Comparison of ENCODE assay signal across 10 mouse cellular contexts in genomic region chr11:77494782-77495181, GRCm38 (mm10). TPM values are rescaled to one million over a fixed set of nuclear protein-coding genes. Genes with fewer than 3 reads are reported as not detected.
DNase-seq lines count a peak whose midpoint lies in the region; ATAC-seq lines count a peak whose summit lies in the region.
"Had no signal": no experiment of that assay in that cellular context is flagged by ENCODE, and none has a peak within 500 bp of the region (broad histone marks: within the 10 kb centered on the region; RNA-seq: fewer than 3 reads in every experiment).

No protein-coding gene starts in this region.

- no peaks in the 10 kb centered on the region for H3K27me3 ChIP-seq in heart, embryonic 15.5 days
- H3K27me3 ChIP-seq in embryonic facial prominence, embryonic 10.5 days (replicated peaks; ENCODE audit: low read depth, poor library complexity, severe bottlenecking) = no peaks in the 10 kb centered on the region
- no peaks in the 10 kb centered on the region for H3K27me3 ChIP-seq in hindbrain, embryonic 13.5 days
- H3K27me3 ChIP-seq in midbrain, embryonic 13.5 days = no peaks in the 10 kb centered on the region

- peak overlapping the region; percentile 91 for H3K4me3 ChIP-seq in heart, embryonic 15.5 days
- H3K4me3 ChIP-seq in embryonic facial prominence, embryonic 10.5 days = peak overlapping the region; percentile 85
- H3K4me3 ChIP-seq in hindbrain, embryonic 13.5 days = peak overlapping the region; percentile 96
- peak overlapping the region; percentile 97 for H3K4me3 ChIP-seq in midbrain, embryonic 13.5 days (replicated peaks)

- 65% methylated on average over 6 of the region's 6 CpGs for WGBS in heart, embryonic 15.5 days
- WGBS in embryonic facial prominence, embryonic 10.5 days = 73% methylated on average over 6 of the region's 6 CpGs
- 77% methylated on average over 6 of the region's 6 CpGs for WGBS in hindbrain, embryonic 13.5 days
- 70% methylated on average over 6 of the region's 6 CpGs for WGBS in midbrain, embryonic 13.5 days

- ATAC-seq in heart, embryonic 15.5 days (replicated peaks; ENCODE audit: insufficient number of reproducible peaks, insufficient read depth, low FRiP score, low read depth) = no peak
- no peak for ATAC-seq in hindbrain, embryonic 13.5 days (ENCODE audit: low FRiP score)
- no peak for ATAC-seq in midbrain, embryonic 13.5 days

- peaks cover 78% of the 10 kb centered on the region for H3K4me1 ChIP-seq in heart, embryonic 15.5 days (replicated peaks)
- peaks cover 94% of the 10 kb centered on the region for H3K4me1 ChIP-seq in embryonic facial prominence, embryonic 10.5 days
- peaks cover 88% of the 10 kb centered on the region for H3K4me1 ChIP-seq in hindbrain, embryonic 13.5 days (replicated peaks)
- peaks cover 78% of the 10 kb centered on the region for H3K4me1 ChIP-seq in midbrain, embryonic 13.5 days (replicated peaks)

- peaks cover 6% of the 10 kb centered on the region; the same call in 1 of the 2 replicates for H3K36me3 ChIP-seq in heart, embryonic 15.5 days
- peaks cover 30% of the 10 kb centered on the region for H3K36me3 ChIP-seq in embryonic facial prominence, embryonic 10.5 days (replicated peaks)
- peaks cover 10% of the 10 kb centered on the region for H3K36me3 ChIP-seq in hindbrain, embryonic 13.5 days
- H3K36me3 ChIP-seq in midbrain, embryonic 13.5 days = peaks cover 14% of the 10 kb centered on the region

- no peak for DNase-seq in heart, postnatal 36 days
- no peak for DNase-seq in embryonic facial prominence, embryonic 10.5 days (ENCODE audit: low spot score)
- no peak for DNase-seq in cerebellum, adult 9-11 months
- DNase-seq in cerebellum, postnatal 4 days (ENCODE audit: low spot score in 2 of 2) = no peak
- no peak for DNase-seq in spleen, adult 12 weeks (ENCODE audit: low spot score)
- DNase-seq: cerebellum, postnatal 25 days had no signal

- intact Hi-C loops in heart, postnatal 36 days (cut with DNase I) = no loop called here

- no peaks in the 10 kb centered on the region for H3K9me3 ChIP-seq in heart, embryonic 15.5 days (replicated peaks)
- no peaks in the 10 kb centered on the region for H3K9me3 ChIP-seq in embryonic facial prominence, embryonic 10.5 days
- H3K9me3 ChIP-seq in hindbrain, embryonic 13.5 days = no peaks in the 10 kb centered on the region
- no peaks in the 10 kb centered on the region for H3K9me3 ChIP-seq in midbrain, embryonic 13.5 days

- no peak overlapping the region for H3K27ac ChIP-seq in heart, embryonic 15.5 days
- H3K27ac ChIP-seq in embryonic facial prominence, embryonic 10.5 days (replicated peaks) = peak overlapping the region; percentile 90; the same call in 1 of the 2 replicates
- 0 out of 2 replicates have a peak overlapping the region, but pooled peaks have one; percentile 95 for H3K27ac ChIP-seq in hindbrain, embryonic 13.5 days
- 0 out of 2 replicates have a peak overlapping the region, but pooled peaks have one; percentile 89 for H3K27ac ChIP-seq in midbrain, embryonic 13.5 days

- H3K9ac ChIP-seq in heart, embryonic 15.5 days = 0 out of 2 replicates have a peak overlapping the region, but pooled peaks have one; percentile 93
- H3K9ac ChIP-seq in hindbrain, embryonic 13.5 days = peak overlapping the region; percentile 98
- H3K9ac ChIP-seq in midbrain, embryonic 13.5 days (replicated peaks) = peak overlapping the region; percentile 97

- peak overlapping the region; percentile 93 for H3K4me2 ChIP-seq in heart, embryonic 15.5 days
- peak overlapping the region; percentile 96 for H3K4me2 ChIP-seq in hindbrain, embryonic 13.5 days
- peak overlapping the region; percentile 98 for H3K4me2 ChIP-seq in midbrain, embryonic 13.5 days (replicated peaks)

RNA-seq across cellular contexts. Expression of gene Git1, which starts 1.4 kb away (rescaled TPM):
- polyA plus RNA-seq in heart, embryonic 15.5 days (2015; fragmentation: Nextera tagmentation; extraction: Ambion mirVana) = 6.8 and 10.0 TPM in 2 replicates
- total RNA-seq in heart, postnatal 36 days (2021) = 10 to 100 TPM; 55.2 to 57.1 TPM
- polyA plus RNA-seq in embryonic facial prominence, embryonic 10.5 days (2016; fragmentation: Nextera tagmentation; extraction: Ambion mirVana) = 13.0 and 13.2 TPM in 2 replicates
- polyA plus RNA-seq in hindbrain, embryonic 13.5 days (2015; fragmentation: Nextera tagmentation; extraction: Ambion mirVana) = 14.3 and 15.1 TPM in 2 replicates
- 13.6 and 14.9 TPM in 2 replicates for polyA plus RNA-seq in midbrain, embryonic 13.5 days (2015; fragmentation: Nextera tagmentation; extraction: Ambion mirVana)

RNA-seq across cellular contexts. Expression of gene Ankrd13b, which starts 5.3 kb away (rescaled TPM):
- polyA plus RNA-seq in heart, embryonic 15.5 days (2015; fragmentation: Nextera tagmentation; extraction: Ambion mirVana) = 3.2 and 4.9 TPM in 2 replicates
- total RNA-seq in heart, postnatal 36 days (2021) = 10 to 100 TPM in 1 of 2 experiments, 1 to 10 TPM in 1; 9.8 to 10.4 TPM
- 11.8 and 13.1 TPM in 2 replicates for polyA plus RNA-seq in embryonic facial prominence, embryonic 10.5 days (2016; fragmentation: Nextera tagmentation; extraction: Ambion mirVana)
- 29.4 and 31.0 TPM in 2 replicates for polyA plus RNA-seq in hindbrain, embryonic 13.5 days (2015; fragmentation: Nextera tagmentation; extraction: Ambion mirVana)
- 20.8 and 27.6 TPM in 2 replicates for polyA plus RNA-seq in midbrain, embryonic 13.5 days (2015; fragmentation: Nextera tagmentation; extraction: Ambion mirVana)

RNA-seq across cellular contexts. Expression of gene Abhd15, which starts 20.1 kb away (rescaled TPM):
- polyA plus RNA-seq in heart, embryonic 15.5 days (2015; fragmentation: Nextera tagmentation; extraction: Ambion mirVana) = 2.2 and 4.5 TPM in 2 replicates
- 1 to 10 TPM; 2.3 to 3.1 TPM for total RNA-seq in heart, postnatal 36 days (2021)
- 5.8 and 6.8 TPM in 2 replicates for polyA plus RNA-seq in embryonic facial prominence, embryonic 10.5 days (2016; fragmentation: Nextera tagmentation; extraction: Ambion mirVana)
- 1.9 and 3.3 TPM in 2 replicates for polyA plus RNA-seq in hindbrain, embryonic 13.5 days (2015; fragmentation: Nextera tagmentation; extraction: Ambion mirVana)
- 2.4 and 2.6 TPM in 2 replicates for polyA plus RNA-seq in midbrain, embryonic 13.5 days (2015; fragmentation: Nextera tagmentation; extraction: Ambion mirVana)

RNA-seq across cellular contexts. Expression of gene Trp53i13, which starts 21.0 kb away (rescaled TPM):
- 26.3 and 32.2 TPM in 2 replicates for polyA plus RNA-seq in heart, embryonic 15.5 days (2015; fragmentation: Nextera tagmentation; extraction: Ambion mirVana)
- 1 to 10 TPM; 8.3 to 8.7 TPM for total RNA-seq in heart, postnatal 36 days (2021)
- polyA plus RNA-seq in embryonic facial prominence, embryonic 10.5 days (2016; fragmentation: Nextera tagmentation; extraction: Ambion mirVana) = 33.1 and 35.0 TPM in 2 replicates
- polyA plus RNA-seq in hindbrain, embryonic 13.5 days (2015; fragmentation: Nextera tagmentation; extraction: Ambion mirVana) = 14.9 and 15.5 TPM in 2 replicates
- 16.2 and 16.3 TPM in 2 replicates for polyA plus RNA-seq in midbrain, embryonic 13.5 days (2015; fragmentation: Nextera tagmentation; extraction: Ambion mirVana)

RNA-seq across cellular contexts. Expression of gene Gm10392, which starts 24.2 kb away (rescaled TPM):
- polyA plus RNA-seq in heart, embryonic 15.5 days (2015; fragmentation: Nextera tagmentation; extraction: Ambion mirVana) = 0.13 TPM in 1 of 2 replicates, not detected in the other
- not detected for total RNA-seq in heart, postnatal 36 days (2021)
- 0.11 TPM in 2 replicates for polyA plus RNA-seq in embryonic facial prominence, embryonic 10.5 days (2016; fragmentation: Nextera tagmentation; extraction: Ambion mirVana)
- not detected in 2 replicates for polyA plus RNA-seq in hindbrain, embryonic 13.5 days (2015; fragmentation: Nextera tagmentation; extraction: Ambion mirVana)
- polyA plus RNA-seq in midbrain, embryonic 13.5 days (2015; fragmentation: Nextera tagmentation; extraction: Ambion mirVana) = 0.12 and 0.14 TPM in 2 replicates
- total RNA-seq: layer of hippocampus, postnatal 10 days had no signal
